Mouse (Mus musculus) left cerebral cortex, adult 8-10 months (tissue): ENCODE data around the gene Nxph3. TPM values are rescaled to one million over a fixed set of nuclear protein-coding genes. Genes with fewer than 3 reads are reported as not detected.
"Not testable (repeated sequence)": the region's sequence is repeated elsewhere in the genome, so short reads cannot be mapped to it uniquely, and the experiment has no call there.

Experiments used
- DNase-seq, 2 experiments: peaks; one replicate each; pipeline ENCODE4 v3.0.0; 2022; ENCODE audit warnings: low spot score in 2 of 2
- total RNA-seq, 4 experiments: library from RNA; stranded (reverse); gene quantifications; 2 replicates each; pipeline ENCODE4 v1.2.4; 2022

The Nxph3 gene
- total RNA-seq, 4 experiments from 2014 or later = 26.5 to 33.0 (median 32.3) TPM

GRCm38 (mm10) chr11:95519299-95519698 is 4.9 kb upstream of the Nxph3 start:
- DNase-seq = no peak

GRCm38 (mm10) chr11:95517162-95517561 is 2.8 kb upstream of the Nxph3 start:
- no peak for DNase-seq

- no peak for DNase-seq
These were observed 2.1 kb upstream of the Nxph3 start for GRCm38 (mm10) chr11:95516491-95516911.

GRCm38 (mm10) chr11:95515376-95516323 is 1.3 kb upstream of the Nxph3 start:
- no peak for DNase-seq

- no peak for DNase-seq
These were observed 691 bp downstream of the Nxph3 start for GRCm38 (mm10) chr11:95513461-95514297.

- DNase-seq = no peak
These were observed 2.0 kb downstream of the Nxph3 start for GRCm38 (mm10) chr11:95512383-95512782.

GRCm38 (mm10) chr11:95511919-95512318 is 2.5 kb downstream of the Nxph3 start:
- DNase-seq = no peak

- no peak for DNase-seq
These were observed 3.7 kb downstream of the Nxph3 start for GRCm38 (mm10) chr11:95510631-95511030.

GRCm38 (mm10) chr11:95509126-95509717 is 5.1 kb downstream of the Nxph3 start:
- no peak for DNase-seq

- no peak for DNase-seq
These were observed 6.0 kb downstream of the Nxph3 start for GRCm38 (mm10) chr11:95508211-95508926.

GRCm38 (mm10) chr11:95507785-95508184 is 6.6 kb downstream of the Nxph3 start:
- DNase-seq = no peak

- DNase-seq = no peak
These were observed 7.2 kb downstream of the Nxph3 start for GRCm38 (mm10) chr11:95507041-95507716.

- DNase-seq = no peak
These were observed 10.1 kb downstream of the Nxph3 start for GRCm38 (mm10) chr11:95504271-95504731.

- DNase-seq = no peak
These were observed 10.7 kb downstream of the Nxph3 start for GRCm38 (mm10) chr11:95503581-95504180.

GRCm38 (mm10) chr11:95501826-95502225 is 12.5 kb downstream of the Nxph3 start:
- DNase-seq = not testable (repeated sequence)

GRCm38 (mm10) chr11:95500836-95501235 is 13.5 kb downstream of the Nxph3 start:
- DNase-seq = no peak

GRCm38 (mm10) chr11:95500412-95500811 is 14.0 kb downstream of the Nxph3 start:
- DNase-seq = no peak

GRCm38 (mm10) chr11:95497921-95498320 is 16.4 kb downstream of the Nxph3 start:
- DNase-seq = no peak

GRCm38 (mm10) chr11:95495883-95496282 is 18.5 kb downstream of the Nxph3 start:
- DNase-seq = no peak

GRCm38 (mm10) chr11:95494374-95494773 is 20.0 kb downstream of the Nxph3 start:
- no peak for DNase-seq
